Mouse (Mus musculus): ENCODE measurements around the gene 5730409E04Rik. TPM values are rescaled to one million over a fixed set of nuclear protein-coding genes. Genes with fewer than 3 reads are reported as not detected.

5730409E04Rik gene
- polyA plus RNA-seq, 2 experiments = 0.27 to 0.38 TPM

DNA sequence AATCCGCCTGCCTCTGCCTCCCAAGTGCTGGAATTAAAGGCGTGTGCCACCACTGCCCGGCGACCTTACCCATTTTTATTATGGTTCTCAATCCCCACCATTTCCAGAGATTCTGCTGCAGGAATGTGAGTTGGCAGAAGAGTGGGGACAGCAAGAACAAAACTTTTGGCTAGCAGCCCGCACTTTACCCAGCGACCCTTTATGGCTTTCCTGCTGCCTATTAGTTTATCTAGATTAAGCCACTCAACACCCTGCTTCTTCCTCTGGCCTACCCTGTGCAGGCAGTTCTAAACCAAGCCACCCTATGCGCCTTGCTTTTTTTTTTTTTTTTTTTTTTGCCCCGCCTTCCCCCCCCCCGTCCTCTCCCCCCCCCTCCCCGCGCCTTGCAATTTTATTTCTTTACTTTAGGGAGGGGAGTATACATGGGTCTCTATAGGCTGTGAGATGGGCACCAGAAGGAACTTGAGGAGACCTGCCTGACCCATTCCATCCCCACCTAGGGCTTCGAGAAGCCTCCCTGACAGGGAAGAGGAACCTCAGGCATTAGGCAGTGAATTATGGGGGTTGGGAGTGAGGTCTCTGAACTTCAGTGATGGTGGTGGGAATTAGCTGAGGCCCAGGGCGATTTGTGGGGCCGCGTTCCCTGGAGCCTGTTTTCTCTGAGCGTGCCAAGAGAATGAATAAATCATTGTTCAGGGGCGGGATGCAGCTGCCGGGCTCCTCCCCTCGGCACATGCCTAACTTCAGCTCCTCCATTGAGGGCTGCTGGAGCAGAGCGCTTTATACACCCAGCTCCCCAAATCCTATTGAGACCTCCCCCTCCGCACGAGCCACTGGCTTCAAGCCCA, 7.8 kb upstream of the 5730409E04Rik start:
- no peaks in the 10 kb centered on the region for H3K4me1 ChIP-seq (replicated peaks; ENCODE audit: control insufficient read depth in 2 of 2, insufficient read depth in 2 of 2, low read length in 1 of 2)
- ATAC-seq (ENCODE audit: insufficient read depth) (no peak), DNase-seq (ENCODE audit: low read depth in 3 of 3, low spot score in 3 of 3) (no peak)
- TF ChIP-seq EP300 (IDR thresholded peaks at IDR 0.05; ENCODE audit: low read depth) (no peak), CTCF (IDR thresholded peaks at IDR 0.05; ENCODE audit: low read depth) (no peak)
- no peak overlapping the region for H3K4me2 ChIP-seq (ENCODE audit: low read depth)
- no peak overlapping the region for H3K9ac ChIP-seq (replicated peaks)
- H3K36me3 ChIP-seq (replicated peaks; ENCODE audit: control insufficient read depth, insufficient read depth, low read depth) = no peaks in the 10 kb centered on the region
- H3K9me3 ChIP-seq (ENCODE audit: control insufficient read depth, low read length) = no peaks in the 10 kb centered on the region
- 27% methylated on average over 21 of the region's 22 CpGs for WGBS (ENCODE audit: insufficient replicate concordance)
- no peak overlapping the region for H3K27ac ChIP-seq
- H3K4me3 ChIP-seq (ENCODE audit: insufficient read depth in 1 of 2, low read depth in 2 of 2, low read length in 2 of 2) = no peak overlapping the region
- H3K27me3 ChIP-seq (ENCODE audit: control insufficient read depth, insufficient read depth, low read length) = no peaks in the 10 kb centered on the region

DNA sequence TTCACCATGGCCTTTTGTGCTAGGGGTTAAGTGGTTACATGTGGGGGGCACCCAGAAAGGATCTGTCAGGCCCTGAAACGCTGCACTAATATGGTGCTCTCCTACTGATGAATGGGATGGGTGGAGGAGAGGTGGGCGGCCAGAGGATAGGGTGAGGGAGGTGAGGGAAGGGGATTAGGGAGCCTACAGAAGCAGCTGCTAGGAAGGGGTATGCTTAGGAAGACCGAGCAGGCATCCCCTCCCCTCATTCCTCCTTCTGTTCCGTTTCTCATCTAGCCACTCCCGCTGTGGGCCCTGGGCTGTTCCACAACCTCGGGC, 7.2 kb upstream of the 5730409E04Rik start:
- Histone ChIP-seq H3K36me3 (replicated peaks; ENCODE audit: control insufficient read depth, insufficient read depth, low read depth) (no peaks in the 10 kb centered on the region), H3K9me3 (ENCODE audit: control insufficient read depth, low read length) (no peaks in the 10 kb centered on the region), H3K4me3 (ENCODE audit: insufficient read depth in 1 of 2, low read depth in 2 of 2, low read length in 2 of 2) (no peak overlapping the region), H3K27ac (no peak overlapping the region), H3K27me3 (ENCODE audit: control insufficient read depth, insufficient read depth, low read length) (no peaks in the 10 kb centered on the region), H3K9ac (replicated peaks) (no peak overlapping the region), H3K4me2 (ENCODE audit: low read depth) (no peak overlapping the region), H3K4me1 (replicated peaks; ENCODE audit: control insufficient read depth in 2 of 2, insufficient read depth in 2 of 2, low read length in 1 of 2) (no peaks in the 10 kb centered on the region)
- DNase-seq (ENCODE audit: low read depth in 3 of 3, low spot score in 3 of 3) (no peak), ATAC-seq (ENCODE audit: insufficient read depth) (no peak)
- WGBS (ENCODE audit: insufficient replicate concordance) = 27% methylated on average over 6 of the region's 6 CpGs
- TF ChIP-seq CTCF (IDR thresholded peaks at IDR 0.05; ENCODE audit: low read depth) = no peak

DNA sequence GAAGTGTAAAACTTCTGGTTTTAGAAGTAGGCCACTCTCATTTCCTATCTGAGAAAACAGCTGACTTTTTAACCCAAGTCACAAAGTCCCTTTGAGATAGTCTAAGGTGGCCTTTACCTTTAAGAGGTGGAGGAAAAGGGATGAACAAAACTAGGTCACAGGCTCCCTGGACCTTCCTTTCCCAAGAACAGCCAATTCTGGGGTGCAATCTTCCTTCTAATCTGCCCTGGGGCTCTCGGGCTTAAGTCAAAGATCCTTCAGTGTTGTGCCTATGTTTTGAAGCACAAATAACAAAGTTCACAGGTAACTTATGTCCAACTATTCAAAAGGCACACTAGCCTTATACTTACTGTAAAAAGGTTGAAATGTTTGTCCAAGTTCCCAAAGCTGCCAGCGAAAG, 5.5 kb upstream of the 5730409E04Rik start:
- 59% methylated on average over 2 of the region's 2 CpGs for WGBS (ENCODE audit: insufficient replicate concordance)
- Histone ChIP-seq H3K4me3 (ENCODE audit: insufficient read depth in 1 of 2, low read depth in 2 of 2, low read length in 2 of 2) (no peak overlapping the region), H3K27me3 (ENCODE audit: control insufficient read depth, insufficient read depth, low read length) (no peaks in the 10 kb centered on the region; the same call in 1 of the 2 replicates), H3K4me1 (replicated peaks; ENCODE audit: control insufficient read depth in 2 of 2, insufficient read depth in 2 of 2, low read length in 1 of 2) (no peaks in the 10 kb centered on the region), H3K36me3 (replicated peaks; ENCODE audit: control insufficient read depth, insufficient read depth, low read depth) (no peaks in the 10 kb centered on the region), H3K9ac (replicated peaks) (no peak overlapping the region), H3K4me2 (ENCODE audit: low read depth) (no peak overlapping the region), H3K9me3 (ENCODE audit: control insufficient read depth, low read length) (no peaks in the 10 kb centered on the region), H3K27ac (no peak overlapping the region)
- TF ChIP-seq CTCF (IDR thresholded peaks at IDR 0.05; ENCODE audit: low read depth) (no peak), EP300 (IDR thresholded peaks at IDR 0.05; ENCODE audit: low read depth) (no peak)
- DNase-seq (ENCODE audit: low read depth in 3 of 3, low spot score in 3 of 3) = no peak
- ATAC-seq (ENCODE audit: insufficient read depth) = no peak

DNA sequence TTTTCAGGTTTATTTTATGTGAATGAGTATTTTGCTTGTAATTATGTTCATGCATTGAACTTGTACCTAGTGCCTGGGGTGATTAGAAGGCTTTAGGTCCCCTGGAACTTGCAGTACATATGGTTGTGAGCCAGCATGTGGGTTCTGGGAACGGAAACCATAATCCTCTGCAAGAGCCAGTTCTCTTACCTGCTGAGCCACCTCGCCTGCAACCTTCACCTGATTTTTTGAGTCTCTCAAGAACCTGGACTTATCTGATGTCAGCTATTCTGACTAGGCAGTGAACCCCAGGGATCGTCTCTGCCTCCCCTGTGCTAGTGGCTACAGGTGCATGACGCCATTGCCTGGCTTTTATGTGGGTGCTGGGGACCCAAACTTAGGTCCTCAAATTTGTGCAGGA, 3.9 kb upstream of the 5730409E04Rik start:
- whole genome bisulfite sequencing (ENCODE audit: insufficient replicate concordance) = 58% methylated on average over 4 of the region's 4 CpGs
- ATAC-seq (ENCODE audit: insufficient read depth) (no peak), DNase-seq (ENCODE audit: low read depth in 3 of 3, low spot score in 3 of 3) (no peak)
- no peak overlapping the region for H3K27ac ChIP-seq
- H3K27me3 ChIP-seq (ENCODE audit: control insufficient read depth, insufficient read depth, low read length) = no peaks in the 10 kb centered on the region; the same call in 1 of the 2 replicates
- no peak overlapping the region for H3K4me3 ChIP-seq (ENCODE audit: insufficient read depth in 1 of 2, low read depth in 2 of 2, low read length in 2 of 2)
- no peak overlapping the region for H3K4me2 ChIP-seq (ENCODE audit: low read depth)
- no peak overlapping the region for H3K9ac ChIP-seq (replicated peaks)
- H3K36me3 ChIP-seq (replicated peaks; ENCODE audit: control insufficient read depth, insufficient read depth, low read depth) = no peaks in the 10 kb centered on the region
- H3K9me3 ChIP-seq (ENCODE audit: control insufficient read depth, low read length) = no peaks in the 10 kb centered on the region
- no peak for TF ChIP-seq EP300 (IDR thresholded peaks at IDR 0.05; ENCODE audit: low read depth)
- no peak for TF ChIP-seq CTCF (IDR thresholded peaks at IDR 0.05; ENCODE audit: low read depth)
- H3K4me1 ChIP-seq (replicated peaks; ENCODE audit: control insufficient read depth in 2 of 2, insufficient read depth in 2 of 2, low read length in 1 of 2) = no peaks in the 10 kb centered on the region

DNA sequence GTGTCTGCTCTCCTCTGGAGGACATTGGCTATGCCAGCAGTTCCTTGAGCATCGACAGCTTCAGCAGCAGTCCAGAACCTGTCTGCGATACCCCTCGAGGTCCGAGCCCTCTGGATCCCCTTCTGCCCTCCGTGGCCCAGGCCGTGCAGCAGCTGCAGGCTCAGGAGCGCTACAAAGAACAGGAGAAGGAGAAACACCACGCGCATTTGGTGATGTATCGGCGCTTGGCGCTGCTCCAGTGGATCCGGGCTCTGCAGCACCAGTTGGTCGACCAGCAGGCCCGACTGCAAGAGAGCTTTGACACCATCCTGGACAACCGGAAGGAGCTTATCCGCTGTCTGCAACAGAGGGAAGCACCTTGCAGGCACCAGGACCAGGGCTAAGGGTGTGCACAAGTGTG, 2.4 kb downstream of the 5730409E04Rik start:
- 82% methylated on average over 17 of the region's 17 CpGs for WGBS (ENCODE audit: insufficient replicate concordance)

More for the DNA sequence above, 2.4 kb downstream of the 5730409E04Rik start:
- Histone ChIP-seq H3K4me3 (ENCODE audit: insufficient read depth in 1 of 2, low read depth in 2 of 2, low read length in 2 of 2) (no peak overlapping the region), H3K9ac (replicated peaks) (no peak overlapping the region), H3K36me3 (replicated peaks; ENCODE audit: control insufficient read depth, insufficient read depth, low read depth) (no peaks in the 10 kb centered on the region), H3K27me3 (ENCODE audit: control insufficient read depth, insufficient read depth, low read length) (no peaks in the 10 kb centered on the region; the same call in 1 of the 2 replicates), H3K4me1 (replicated peaks; ENCODE audit: control insufficient read depth in 2 of 2, insufficient read depth in 2 of 2, low read length in 1 of 2) (no peaks in the 10 kb centered on the region), H3K27ac (no peak overlapping the region), H3K9me3 (ENCODE audit: control insufficient read depth, low read length) (no peaks in the 10 kb centered on the region), H3K4me2 (ENCODE audit: low read depth) (no peak overlapping the region)
- ATAC-seq (ENCODE audit: insufficient read depth) (no peak), DNase-seq (ENCODE audit: low read depth in 3 of 3, low spot score in 3 of 3) (no peak)
- TF ChIP-seq CTCF (IDR thresholded peaks at IDR 0.05; ENCODE audit: low read depth) = no peak
- TF ChIP-seq EP300 (IDR thresholded peaks at IDR 0.05; ENCODE audit: low read depth) = no peak

All from liver, embryonic 14.5 days (tissue).